Mouse (Mus musculus) lung, postnatal 0 days (tissue): ENCODE measurements around the gene Hoxa13.

Experiments
- CTCF ChIP-seq: IDR thresholded peaks from 2 replicates; pipeline ENCODE4 v1.5.1; 2016; ENCODE audit warnings: antibody characterized with exemption, mild to moderate bottlenecking
- EP300 ChIP-seq: IDR thresholded peaks from 2 replicates; pipeline ENCODE4 v1.6.1; 2016; ENCODE audit warnings: antibody characterized with exemption, mild to moderate bottlenecking, control low read depth

- TF ChIP-seq EP300, result no peak
- TF ChIP-seq CTCF, result no peak
These were observed 8.5 kb downstream of the Hoxa13 start for GRCm38 (mm10) chr6:52252016-52252774.
